ENCODE assay signal across 16 mouse cellular contexts in genomic region chr11:101221306-101221986, GRCm38 (mm10). TPM values are rescaled to one million over a fixed set of nuclear protein-coding genes. Genes with fewer than 3 reads are reported as not detected.
A peak's percentile ranks its signal among the peaks of the same experiment; 100 is the strongest.
DNase-seq lines count a peak whose midpoint lies in the region; ATAC-seq and TF ChIP-seq lines count a peak whose summit lies in the region.
"Had no signal": no experiment of that assay in that cellular context is flagged by ENCODE, and none has a peak within 500 bp of the region (broad histone marks: within the 10 kb centered on the region; RNA-seq: fewer than 3 reads in every experiment).

No protein-coding gene starts in this region.

- H3K4me1 ChIP-seq in kidney, adult 2 months (ENCODE audit: control insufficient read depth, insufficient read depth, low read length), result peaks cover 23% of the 10 kb centered on the region; the same call in 1 of the 2 replicates
- peaks cover 32% of the 10 kb centered on the region for H3K4me1 ChIP-seq in megakaryocyte, embryonic 14.5 days

- no peak for TF ChIP-seq POLR2A in kidney, adult 2 months (IDR thresholded peaks at IDR 0.05; ENCODE audit: low read depth, low read length)

- TF ChIP-seq CTCF in kidney, adult 2 months (conservative IDR thresholded peaks at IDR 0.05; ENCODE audit: insufficient read depth, insufficient read length, low read depth, low read length), result no peak

- 61% methylated on average over 8 of the region's 8 CpGs for WGBS in kidney, adult 2 months

- no peaks in the 10 kb centered on the region; the same call in 1 of the 2 replicates for H3K36me3 ChIP-seq in kidney, adult 2 months (ENCODE audit: control insufficient read depth, insufficient read depth, low read length)
- peaks cover 27% of the 10 kb centered on the region for H3K36me3 ChIP-seq in megakaryocyte, embryonic 14.5 days (replicated peaks; ENCODE audit: low read length)
- H3K36me3 ChIP-seq: embryonic facial prominence, embryonic 12.5 days; hindbrain, embryonic 10.5 days; midbrain, embryonic 10.5 days had no signal

- no peaks in the 10 kb centered on the region for H3K27me3 ChIP-seq in kidney, adult 2 months (replicated peaks; ENCODE audit: control insufficient read depth, insufficient read depth, low read length)
- no peaks in the 10 kb centered on the region for H3K27me3 ChIP-seq in megakaryocyte, embryonic 14.5 days (replicated peaks)
- H3K27me3 ChIP-seq: embryonic facial prominence, embryonic 12.5 days had no signal

- no peak for ATAC-seq in megakaryocyte, adult 5-6 weeks (ENCODE audit: poor library complexity, severe bottlenecking)
- ATAC-seq in hematopoietic stem cell, adult 5-6 weeks (replicated peaks in 1 of 2; ENCODE audit: insufficient read depth in 1 of 2, low FRiP score in 2 of 2, low TSS enrichment in 1 of 2, low read depth in 1 of 2, poor library complexity in 2 of 2, severe bottlenecking in 2 of 2), result peak; percentile 5 to 42; a peak in 1 of 4 replicates
- no peak for ATAC-seq in cerebellum, adult (ENCODE audit: insufficient number of reproducible peaks, low FRiP score, low TSS enrichment)
- ATAC-seq: forebrain, embryonic 16.5 days had no signal

- peak; percentile 12 for DNase-seq in kidney, adult 2 months
- no peak for DNase-seq in kidney, postnatal 25 days
- DNase-seq in left cerebral cortex, adult 11 months (ENCODE audit: low spot score), result no peak
- DNase-seq: cerebellum, adult 2 months; right cerebral cortex, postnatal 14 days; thymus, adult 18-20 months had no signal

- peak overlapping the region; percentile 73 for H3K27ac ChIP-seq in kidney, adult 2 months (ENCODE audit: insufficient read depth, low read depth, low read length)
- H3K27ac ChIP-seq: embryonic facial prominence, embryonic 12.5 days; hindbrain, embryonic 10.5 days; liver, embryonic 14.5 days; midbrain, embryonic 10.5 days had no signal

- H3K4me3 ChIP-seq in kidney, adult 2 months (ENCODE audit: insufficient read depth, low read depth, low read length), result no peak overlapping the region
- H3K4me3 ChIP-seq in megakaryocyte, embryonic 14.5 days (replicated peaks), result peak overlapping the region; percentile 53
- H3K4me3 ChIP-seq: embryonic facial prominence, embryonic 12.5 days; hindbrain, embryonic 10.5 days; midbrain, embryonic 10.5 days had no signal

- no peaks in the 10 kb centered on the region for H3K9me3 ChIP-seq in megakaryocyte, embryonic 14.5 days
- H3K9me3 ChIP-seq: embryonic facial prominence, embryonic 12.5 days; G1E; hindbrain, embryonic 10.5 days; midbrain, embryonic 10.5 days had no signal

RNA-seq across cellular contexts. Expression of gene Ezh1, which starts 4.8 kb away (rescaled TPM):
- polyA plus RNA-seq in kidney, adult 2 months (2012; rRNA removed), result 44.8 and 48.5 TPM in 2 replicates
- polyA plus RNA-seq in megakaryocyte, embryonic 14.5 days (2012; ENCODE audit: insufficient read depth, low replicate concordance), result 0.65 and 2.0 TPM in 2 replicates
- 20.0 and 20.8 TPM in 2 replicates for total RNA-seq in megakaryocyte, adult 5-6 weeks (2015)
- total RNA-seq in megakaryocyte, adult 5-6 weeks (2017), result 20.0 and 20.1 TPM in 2 replicates
- total RNA-seq in hematopoietic stem cell, adult 5-6 weeks (2017), result 38.1 and 45.0 TPM in 2 replicates

RNA-seq across cellular contexts. Expression of gene Ramp2, which starts 24.4 kb away (rescaled TPM):
- polyA plus RNA-seq in kidney, adult 2 months (2012; rRNA removed), result 75.9 and 86.6 TPM in 2 replicates
- polyA plus RNA-seq in megakaryocyte, embryonic 14.5 days (2012; ENCODE audit: insufficient read depth, low replicate concordance), result 0.32 TPM in 1 of 2 replicates, not detected in the other
- not detected in 2 replicates for total RNA-seq in megakaryocyte, adult 5-6 weeks (2015)
- not detected in 2 replicates for total RNA-seq in megakaryocyte, adult 5-6 weeks (2017)
- 6.9 TPM in 1 of 2 replicates, not detected in the other for total RNA-seq in hematopoietic stem cell, adult 5-6 weeks (2017)

RNA-seq across cellular contexts. Expression of gene Vps25, which starts 32.1 kb away (rescaled TPM):
- 112 and 116 TPM in 2 replicates for polyA plus RNA-seq in kidney, adult 2 months (2012; rRNA removed)
- 100 and 168 TPM in 2 replicates for polyA plus RNA-seq in megakaryocyte, embryonic 14.5 days (2012; ENCODE audit: insufficient read depth, low replicate concordance)
- total RNA-seq in megakaryocyte, adult 5-6 weeks (2015), result 169 and 184 TPM in 2 replicates
- 54.6 and 55.7 TPM in 2 replicates for total RNA-seq in megakaryocyte, adult 5-6 weeks (2017)
- total RNA-seq in hematopoietic stem cell, adult 5-6 weeks (2017), result 55.0 and 59.3 TPM in 2 replicates

RNA-seq across cellular contexts. Expression of gene Wnk4, which starts 38.9 kb away (rescaled TPM):
- 134 and 160 TPM in 2 replicates for polyA plus RNA-seq in kidney, adult 2 months (2012; rRNA removed)
- polyA plus RNA-seq in megakaryocyte, embryonic 14.5 days (2012; ENCODE audit: insufficient read depth, low replicate concordance), result 37.7 and 87.0 TPM in 2 replicates
- total RNA-seq in megakaryocyte, adult 5-6 weeks (2015), result 0.27 TPM in 1 of 2 replicates, not detected in the other
- total RNA-seq in megakaryocyte, adult 5-6 weeks (2017), result 0.15 TPM in 1 of 2 replicates, not detected in the other
- total RNA-seq in hematopoietic stem cell, adult 5-6 weeks (2017), result 0.63 TPM in 1 of 2 replicates, not detected in the other

RNA-seq across cellular contexts. Expression of gene Ccr10, which starts 46.2 kb away (rescaled TPM):
- polyA plus RNA-seq in kidney, adult 2 months (2012; rRNA removed), result 0.33 and 0.34 TPM in 2 replicates
- polyA plus RNA-seq in megakaryocyte, embryonic 14.5 days (2012; ENCODE audit: insufficient read depth, low replicate concordance), result 0.13 TPM in 1 of 2 replicates, not detected in the other
- total RNA-seq in megakaryocyte, adult 5-6 weeks (2015), result 0.11 TPM in 1 of 2 replicates, not detected in the other
- 0.07 and 0.37 TPM in 2 replicates for total RNA-seq in megakaryocyte, adult 5-6 weeks (2017)
- total RNA-seq in hematopoietic stem cell, adult 5-6 weeks (2017), result not detected in 2 replicates
- total RNA-seq: G1E had no signal
- polyA plus RNA-seq: forebrain, embryonic 16.5 days; G1E; liver, embryonic 14.5 days had no signal

Comparison
In these comparisons a context has a peak if more than half of its experiments do, and no peak if none do; other contexts are left out.
1. ATAC-seq: peak in hematopoietic stem cell, adult 5-6 weeks (2 of 2); none in megakaryocyte, adult 5-6 weeks (single experiment) and cerebellum, adult (single experiment).